Mouse (Mus musculus) embryonic stem cell, embryonic (primary cell): Measurements from ENCODE around the gene Ebf3.

Source experiments
- CTCF ChIA-PET, 4 experiments: fragments of 300-600 bp in 2 of 4; fragments of 350-600 bp in 2 of 4; sonication (Branson Sonifier 250); formaldehyde crosslinking; loops; one replicate each; lab custom pipeline; 2022; ENCODE audit warnings: inconsistent platforms in 2 of 4; lab: Charles Lee
- POLR2A ChIA-PET, 4 experiments: fragments of 300-600 bp in 2 of 4; fragments of 350-600 bp in 2 of 4; sonication (Branson Sonifier 250); formaldehyde crosslinking; loops; one replicate each; lab custom pipeline; 2022; ENCODE audit warnings: antibody characterized with exemption in 4 of 4, inconsistent platforms in 1 of 4; lab: Charles Lee

Ebf3 gene

DNA sequence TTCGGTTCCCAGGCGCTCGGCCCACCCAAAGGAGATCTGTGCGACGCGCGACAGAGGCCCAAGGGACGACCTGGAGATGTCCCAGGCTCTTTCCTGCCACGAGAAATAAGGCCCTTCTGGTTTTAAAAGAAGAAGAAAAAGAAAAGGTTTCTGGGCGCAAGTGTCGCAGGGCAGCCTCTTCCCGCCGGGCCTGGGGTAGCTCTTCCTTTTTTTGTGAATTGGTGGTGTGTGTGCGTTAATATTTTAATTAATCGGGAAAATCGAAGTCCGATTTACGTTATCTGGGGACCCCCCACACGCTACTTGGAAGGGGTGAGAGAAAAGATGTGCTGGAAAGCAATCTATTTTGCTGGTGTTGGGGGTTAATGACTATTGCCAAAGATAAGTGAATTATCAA, 1.3 kb upstream of the Ebf3 start:
- ChIA-PET CTCF (interaction anchor here in 1 of 4 experiments (0.9 kb wide), 1 partner anchor 153 kb away, joined by 3 read pairs; no protein-coding TSS in a partner anchor), POLR2A (interaction anchor here in 1 of 4 experiments (1.4 kb wide), 1 partner anchor 122 kb away, joined by 3 read pairs; the partner anchor contains the start of gene Glrx3)

DNA sequence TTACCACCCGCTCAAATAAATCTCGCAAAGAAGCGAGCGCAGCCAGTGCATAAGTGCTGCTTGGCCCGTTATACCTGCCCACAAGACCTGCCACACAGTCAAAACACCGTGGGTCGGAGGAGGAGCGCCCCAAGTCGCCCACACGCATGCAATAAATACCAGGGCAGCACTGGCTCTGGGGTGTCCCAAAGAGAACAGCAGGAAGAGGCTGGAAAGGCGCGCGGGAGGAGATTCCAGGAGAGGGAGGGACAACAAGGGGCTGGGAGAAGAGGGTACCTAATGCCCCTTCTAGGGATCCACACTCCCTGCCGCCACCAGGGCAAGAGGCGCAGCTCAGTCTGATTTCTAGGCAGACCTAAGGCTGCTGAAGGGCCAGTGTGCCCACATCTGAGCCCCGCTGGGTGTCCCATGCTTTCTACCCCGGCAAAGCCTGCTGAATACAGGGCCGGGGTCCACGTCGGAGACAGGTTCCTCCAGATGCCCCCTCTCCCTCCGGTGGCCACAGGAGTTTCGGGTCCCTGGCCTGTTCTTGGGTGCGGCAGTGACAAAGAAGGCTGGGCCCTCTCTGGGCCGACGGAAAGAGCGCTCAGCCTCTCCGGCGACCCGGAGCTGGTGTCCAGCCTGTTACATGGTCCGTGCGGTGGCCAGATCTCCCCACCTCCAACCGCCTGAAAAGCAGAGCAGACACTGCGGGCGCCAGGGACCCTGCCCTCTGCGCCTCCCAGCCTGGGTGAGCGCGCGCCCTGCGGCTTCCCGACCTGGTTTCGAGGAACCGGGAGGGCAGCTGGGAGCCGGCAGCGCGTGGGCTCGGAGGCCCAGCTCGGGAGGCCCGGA, 682 bp upstream of the Ebf3 start:
- POLR2A ChIA-PET = interaction anchor here in 1 of 4 experiments (1.4 kb wide), 1 partner anchor 123 kb away, joined by 3 read pairs; the partner anchor contains the start of gene Glrx3

DNA sequence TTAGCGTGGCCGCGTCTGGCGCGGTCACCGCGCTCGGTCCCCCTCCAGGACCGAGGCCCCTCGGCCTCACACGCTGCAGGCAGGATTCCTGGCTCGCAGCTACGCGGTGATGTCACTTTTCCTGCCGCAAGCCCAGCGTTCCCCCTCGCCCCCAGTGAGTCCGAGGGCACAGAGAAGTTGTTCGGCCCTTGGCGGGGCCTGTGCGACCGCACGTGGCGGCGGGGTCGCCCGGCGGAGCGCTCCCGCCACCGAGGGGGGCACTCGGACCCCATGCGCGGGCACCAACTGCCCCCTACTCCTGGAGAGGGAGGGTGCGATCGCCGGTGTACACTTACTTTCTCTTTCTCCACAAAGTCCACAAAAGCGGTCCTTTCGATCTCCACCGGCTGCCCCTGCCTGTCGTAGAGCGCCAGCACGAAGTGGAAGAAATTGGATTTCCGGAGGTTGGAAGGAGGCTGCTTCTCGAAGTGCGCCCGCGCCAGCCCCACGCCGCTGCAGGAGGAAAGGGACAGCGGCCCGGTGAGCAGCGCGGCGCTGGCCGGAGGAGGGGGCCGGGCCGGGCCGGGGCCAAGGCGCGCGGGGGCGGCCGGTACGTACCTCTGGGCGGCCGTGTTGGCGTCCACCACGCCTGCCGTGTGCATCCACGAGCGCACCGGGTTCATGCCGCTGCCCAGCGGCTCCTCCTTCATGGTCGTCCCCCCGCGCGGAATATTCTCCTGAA, 902 bp downstream of the Ebf3 start:
- ChIA-PET POLR2A (interaction anchor here in 2 of 4 experiments (0.6 to 1.4 kb wide), 2 partner anchors 10 kb away, joined by 3 read pairs; no protein-coding TSS in a partner anchor), CTCF (interaction anchor here in 1 of 4 experiments (0.6 kb wide), 1 partner anchor 8 kb away, joined by 3 read pairs; no protein-coding TSS in a partner anchor)

More for the DNA sequence above, 682 bp upstream of the Ebf3 start:
- CTCF ChIA-PET = interaction anchor here in 1 of 4 experiments (0.9 kb wide), 1 partner anchor 153 kb away, joined by 3 read pairs; no protein-coding TSS in a partner anchor

DNA sequence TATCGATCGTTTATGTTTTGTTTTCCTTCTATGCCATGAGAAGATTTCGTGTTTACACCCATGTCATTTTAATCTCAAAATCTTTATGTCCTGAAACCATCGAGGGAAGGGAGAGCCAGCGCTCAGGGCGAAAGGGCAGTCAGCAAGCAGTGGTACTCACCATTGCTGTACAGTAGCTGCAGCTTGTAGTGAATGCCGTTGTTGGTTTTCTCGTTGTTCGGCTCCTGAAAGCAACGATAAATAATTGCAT, 1.4 kb downstream of the Ebf3 start:
- ChIA-PET POLR2A (interaction anchor here in 1 of 4 experiments (1.4 kb wide), 1 partner anchor 11 kb away, joined by 3 read pairs; no protein-coding TSS in a partner anchor), CTCF (interaction anchor here in 1 of 4 experiments (0.6 kb wide), 1 partner anchor 9 kb away, joined by 3 read pairs; no protein-coding TSS in a partner anchor)

DNA sequence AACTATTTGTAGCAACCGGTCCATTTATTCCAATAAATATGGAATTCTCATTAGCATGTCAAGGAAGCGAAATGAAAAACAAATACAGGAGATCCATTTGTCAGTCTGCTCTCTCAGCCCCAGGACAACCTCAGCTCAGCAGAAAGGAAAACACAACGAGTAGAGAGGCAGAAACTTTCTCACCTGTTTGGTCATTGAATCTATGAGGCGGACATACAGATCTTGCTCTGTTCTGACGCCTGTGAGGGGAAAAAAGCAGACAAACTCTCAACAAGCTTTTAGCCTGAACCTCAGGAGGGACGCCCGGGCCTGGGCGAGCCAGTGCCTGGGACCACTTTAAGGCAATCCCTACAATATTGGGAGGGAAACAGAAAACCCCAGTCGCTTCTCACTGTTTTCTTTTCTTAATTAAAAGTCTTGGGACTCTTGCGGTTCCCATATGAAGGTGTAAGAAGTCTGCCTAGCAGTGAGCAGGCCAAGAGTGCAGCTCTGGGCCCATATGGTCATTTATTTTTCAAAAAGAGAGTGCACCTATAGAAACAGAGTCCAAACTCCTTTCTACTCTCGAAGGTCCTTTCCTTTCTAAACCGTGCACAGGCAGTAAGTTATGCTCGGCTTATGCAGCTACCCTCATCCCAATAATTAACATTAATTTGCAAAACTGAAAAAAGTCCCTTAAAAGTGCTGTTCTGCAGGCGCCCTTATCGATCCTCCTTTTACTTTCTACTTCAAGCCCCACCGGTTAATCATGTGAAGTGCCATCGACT, 1.9 kb downstream of the Ebf3 start:
- CTCF ChIA-PET = interaction anchor here in 1 of 4 experiments (0.6 kb wide), 1 partner anchor 9 kb away, joined by 3 read pairs; no protein-coding TSS in a partner anchor
- POLR2A ChIA-PET = interaction anchor here in 1 of 4 experiments (1.4 kb wide), 1 partner anchor 11 kb away, joined by 3 read pairs; no protein-coding TSS in a partner anchor

DNA sequence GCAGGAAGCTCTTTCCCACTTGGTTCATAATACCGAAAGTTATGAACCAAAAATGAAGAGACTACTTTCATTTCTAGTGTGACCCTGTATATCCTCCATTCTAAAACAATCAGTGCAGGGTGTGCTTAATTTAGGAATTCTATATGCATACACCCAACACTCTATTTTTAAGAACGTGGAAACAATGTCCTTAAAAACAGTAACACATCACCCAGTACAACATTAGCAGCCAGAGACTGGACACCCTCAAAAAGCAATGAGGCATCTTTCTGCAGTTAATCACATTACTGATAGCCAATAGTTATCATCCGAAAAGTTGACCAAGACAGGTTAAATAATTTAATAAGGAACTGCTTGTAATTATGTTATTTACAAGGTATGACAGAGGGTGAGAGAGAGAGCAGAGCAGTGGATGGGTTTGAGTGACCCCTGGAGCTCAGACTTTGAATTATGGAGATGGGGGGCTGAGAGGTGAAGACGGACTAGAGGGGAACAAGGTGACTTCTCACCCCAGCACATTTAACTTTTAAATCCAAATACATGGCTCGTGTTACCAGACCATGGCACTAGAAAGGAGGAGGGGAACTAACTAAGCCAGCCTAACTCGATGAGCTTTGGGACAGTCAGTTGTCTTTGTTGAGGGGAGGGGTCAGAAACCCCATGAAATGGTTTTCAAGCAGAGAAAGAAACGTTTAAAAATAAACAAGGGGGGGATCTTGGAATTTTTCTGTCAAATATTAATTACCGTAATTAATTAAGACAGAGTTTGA, 2.7 kb downstream of the Ebf3 start:
- ChIA-PET CTCF (no interaction called here), POLR2A (interaction anchor here in 1 of 4 experiments (1.3 to 2.5 kb wide), 2 partner anchors 8 to 126 kb away, joined by 4 to 17 read pairs; partner anchors contain the start of gene Glrx3)

DNA sequence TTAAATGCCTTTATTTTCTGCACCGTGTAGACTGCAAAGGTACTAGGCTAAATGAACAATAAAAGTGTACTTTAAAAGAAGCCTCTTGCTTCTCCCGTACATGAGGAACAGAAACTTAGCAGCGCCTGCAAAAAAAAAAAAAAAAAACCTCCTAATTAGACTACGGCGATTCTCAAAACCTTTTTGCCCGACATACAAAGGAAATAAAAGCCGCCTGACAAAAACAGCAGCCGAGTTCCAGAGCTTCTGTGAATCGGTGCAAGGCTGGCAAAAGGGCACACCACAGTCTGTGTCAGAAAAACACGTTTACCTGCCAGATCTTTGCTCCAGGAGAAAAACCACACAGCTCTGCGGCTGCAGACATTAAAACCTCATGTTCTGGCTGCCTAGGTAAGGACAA, 3.4 kb downstream of the Ebf3 start:
- ChIA-PET POLR2A (interaction anchor here in 1 of 4 experiments (1.3 to 2.5 kb wide), 2 partner anchors 9 to 127 kb away, joined by 4 to 17 read pairs; partner anchors contain the start of gene Glrx3), CTCF (interaction anchor here in 2 of 4 experiments (0.7 to 1.3 kb wide), 2 partner anchors 8 to 25 kb away, joined by 3 read pairs; no protein-coding TSS in a partner anchor)

- ChIA-PET CTCF (interaction anchor here in 3 of 4 experiments (0.7 to 1.3 kb wide), 5 partner anchors 9 to 25 kb away, joined by 3 to 5 read pairs (median 3); no protein-coding TSS in a partner anchor), POLR2A (interaction anchor here in 2 of 4 experiments (1.3 to 2.5 kb wide), 3 partner anchors 8 to 127 kb away, joined by 4 to 17 read pairs (median 6); partner anchors contain the start of gene Glrx3 (in 1 of the 2))
Observed at GRCm38 (mm10) chr7:137310091-137310761, 4.0 kb downstream of the Ebf3 start.

DNA sequence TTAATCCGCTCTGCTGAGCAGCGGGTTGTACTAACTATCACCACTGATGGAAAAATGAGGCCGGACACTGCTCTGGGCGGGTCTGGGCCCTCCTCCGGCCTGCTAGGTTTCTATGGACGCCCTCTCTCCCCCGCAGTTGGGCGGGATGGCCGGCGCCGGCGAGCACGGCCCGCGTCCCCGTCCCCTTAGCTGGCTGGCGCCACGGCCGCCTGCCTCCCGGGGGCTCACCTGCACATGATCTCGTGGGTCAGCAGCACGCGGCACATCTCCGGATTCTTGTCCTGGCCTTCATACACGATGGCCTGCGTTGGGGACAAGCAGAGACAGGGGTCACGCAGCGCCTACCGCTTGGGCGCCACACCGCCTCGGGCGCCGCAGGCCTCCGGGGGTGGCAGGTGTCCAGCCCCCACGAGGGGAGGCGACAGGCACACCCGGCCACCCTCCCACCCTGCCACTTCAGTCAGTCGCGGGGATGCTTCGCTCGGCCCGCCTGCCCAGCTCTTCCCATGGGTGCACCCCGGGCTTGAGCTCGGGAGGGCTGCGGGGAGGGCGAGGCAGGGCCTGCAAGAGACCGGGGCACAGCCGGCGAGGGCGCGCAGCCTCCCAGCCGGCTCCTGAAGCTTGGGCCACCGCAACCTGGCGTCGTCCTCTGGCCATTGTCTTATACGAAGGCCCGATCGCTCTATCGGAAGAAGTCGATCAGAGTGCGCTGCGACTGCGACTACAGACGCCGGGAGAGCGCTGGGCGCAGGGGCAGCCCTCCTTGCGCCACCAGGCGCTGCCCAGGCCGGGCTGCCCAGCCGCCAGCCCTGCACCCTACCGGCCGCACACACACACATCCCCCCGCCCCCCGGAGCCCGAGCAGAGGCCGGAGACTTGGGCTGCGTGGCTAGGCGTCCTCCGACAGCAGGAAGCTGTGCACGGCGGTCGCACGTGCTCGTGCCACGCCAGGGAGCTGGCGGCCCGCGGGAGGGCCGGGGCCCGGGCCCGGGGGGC, 4.9 kb downstream of the Ebf3 start:
- POLR2A ChIA-PET = interaction anchor here in 3 of 4 experiments (0.7 to 2.5 kb wide), 4 partner anchors 9 to 212 kb away, joined by 3 to 17 read pairs (median 4); partner anchors contain the start of gene Glrx3 (in 1 of the 3)

DNA sequence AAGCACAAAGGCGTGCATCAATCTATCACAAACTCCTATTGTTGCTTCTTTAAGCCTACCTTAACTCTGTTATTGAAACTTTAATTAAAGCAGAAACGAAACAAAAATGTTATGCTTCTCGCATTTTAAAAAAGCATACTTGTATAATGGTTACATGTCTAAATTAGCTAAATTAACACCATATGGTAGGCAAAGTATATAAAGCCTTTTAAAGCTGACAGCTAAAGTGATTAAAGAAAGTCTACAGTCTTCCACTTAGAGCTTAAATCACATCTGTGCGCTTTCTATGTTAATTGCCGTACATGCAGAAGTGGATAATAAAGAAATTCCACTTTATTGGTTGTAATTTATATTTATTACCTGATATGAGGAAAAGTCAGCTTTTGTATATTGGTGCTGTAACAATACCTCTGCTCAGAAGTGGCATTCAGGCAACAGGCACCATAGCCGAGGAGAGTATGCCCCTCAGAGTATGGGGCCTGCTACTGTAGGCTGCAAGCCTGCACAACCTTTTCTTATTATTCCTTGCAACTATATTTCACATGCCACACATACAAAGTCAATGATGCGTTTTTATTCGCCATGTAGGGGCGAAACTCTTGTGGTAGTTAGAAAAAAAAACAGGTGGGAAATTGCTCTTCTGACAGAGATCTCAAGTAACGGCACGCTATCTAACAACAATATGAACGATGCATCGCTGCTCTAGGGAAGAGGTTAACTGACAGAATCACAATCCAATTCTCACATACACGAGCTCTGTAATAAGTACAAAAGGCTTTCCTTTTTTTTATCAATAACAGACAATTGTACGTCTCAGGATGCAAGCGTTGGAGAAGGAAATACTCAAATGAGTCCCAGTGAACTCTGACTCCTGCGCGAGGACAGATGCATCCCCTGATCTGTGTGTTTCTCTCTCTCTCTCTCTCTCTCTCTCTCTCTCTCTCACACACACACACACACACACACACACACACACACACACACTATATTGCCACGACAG, 5.9 kb downstream of the Ebf3 start:
- POLR2A ChIA-PET = interaction anchor here in 3 of 4 experiments (0.7 to 1.6 kb wide), 5 partner anchors 10 to 129 kb away, joined by 3 to 6 read pairs (median 4); partner anchors contain the start of gene Glrx3 (in 1 of the 3)
- CTCF ChIA-PET = interaction anchor here (0.6 to 1.1 kb wide), 5 partner anchors 10 to 1916 kb away, joined by 3 to 4 read pairs (median 4); no protein-coding TSS in a partner anchor

More for the DNA sequence above, 4.9 kb downstream of the Ebf3 start:
- CTCF ChIA-PET = interaction anchor here in 3 of 4 experiments (0.7 to 1.3 kb wide), 5 partner anchors 9 to 11 kb away, joined by 3 to 5 read pairs (median 4); no protein-coding TSS in a partner anchor

- POLR2A ChIA-PET = interaction anchor here in 1 of 4 experiments (1.4 kb wide), 1 partner anchor 14 kb away, joined by 4 read pairs; no protein-coding TSS in a partner anchor
Observed at GRCm38 (mm10) chr7:137307131-137307530, 7.1 kb downstream of the Ebf3 start.

DNA sequence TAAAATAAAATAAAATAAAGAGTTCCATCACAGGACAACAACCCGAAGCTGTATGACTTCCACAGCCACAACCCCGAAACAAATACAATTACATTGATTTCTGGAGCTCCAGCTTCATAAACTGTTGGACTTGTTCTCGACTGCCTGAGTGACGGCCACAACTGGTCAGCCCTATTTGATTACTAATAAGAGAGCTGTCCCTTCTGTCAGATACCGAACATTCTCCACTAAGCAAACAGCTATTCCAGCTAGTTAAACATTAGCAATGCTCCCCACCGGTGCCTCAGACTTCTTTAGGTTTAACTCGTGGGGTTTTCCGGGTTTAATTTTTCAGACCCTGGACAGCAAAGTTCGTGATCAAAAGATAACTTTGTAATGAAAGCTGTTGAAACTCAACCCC, 8.1 kb downstream of the Ebf3 start:
- ChIA-PET CTCF (no interaction called here), POLR2A (no interaction called here)

More at GRCm38 (mm10) chr7:137307131-137307530, 7.1 kb downstream of the Ebf3 start:
- CTCF ChIA-PET = interaction anchor here in 1 of 4 experiments (0.6 kb wide), 1 partner anchor 702 kb away, joined by 4 read pairs; no protein-coding TSS in a partner anchor

GRCm38 (mm10) chr7:137303776-137304171, 10.5 kb downstream of the Ebf3 start:
- POLR2A ChIA-PET = no interaction called here
- CTCF ChIA-PET = no interaction called here
